Mouse (Mus musculus): ENCODE measurements at regions not wholly inside any gene's neighbourhood (a gene's known extent, or its start where the extent isn't known, plus 50 kb on each side); places are given as distances from the start of the nearest gene placed in this dataset.
"Not testable (repeated sequence)": the region's sequence is repeated elsewhere in the genome, so short reads cannot be mapped to it uniquely, and the experiment has no call there.

DNA sequence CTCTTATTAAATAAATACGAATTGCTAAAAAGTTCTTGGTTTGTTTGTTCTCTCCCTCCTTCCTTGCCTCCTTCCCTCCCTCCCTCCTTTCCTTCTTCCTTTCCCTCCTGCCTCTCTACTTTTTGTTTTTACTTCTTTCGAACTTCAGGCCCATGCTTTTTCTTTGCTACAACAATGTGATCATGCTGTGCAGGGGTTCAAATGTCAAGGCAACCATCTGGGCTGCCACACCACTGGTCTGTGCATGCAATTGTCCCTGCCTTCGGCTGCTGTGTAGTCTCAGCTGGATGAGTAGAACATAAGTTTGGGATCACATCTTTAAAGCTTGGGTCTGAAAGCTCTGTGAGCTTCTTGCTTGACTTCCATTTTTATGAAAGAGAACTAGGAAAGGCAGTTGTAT lies 189.1 kb upstream of the P2ry1 start:
- H3K36me3 ChIP-seq: no peaks in the 10 kb centered on the region
- no peak overlapping the region for H3K4me2 ChIP-seq
- ATAC-seq (ENCODE audit: low read depth): no peak
- no peaks in the 10 kb centered on the region for H3K4me1 ChIP-seq (replicated peaks)
- H3K9me3 ChIP-seq: no peaks in the 10 kb centered on the region
- H3K4me3 ChIP-seq: no peak overlapping the region
- no peak overlapping the region for H3K27ac ChIP-seq (replicated peaks)
- H3K27me3 ChIP-seq: no peaks in the 10 kb centered on the region
- H3K9ac ChIP-seq: no peak overlapping the region
- WGBS: 52% methylated on average over 3 of the region's 3 CpGs

GRCm38 (mm10) chr3:60819684-60820281 lies 182.8 kb upstream of the P2ry1 start:
- H3K4me1 ChIP-seq (replicated peaks): no peaks in the 10 kb centered on the region
- no peak overlapping the region for H3K9ac ChIP-seq
- H3K9me3 ChIP-seq: no peaks in the 10 kb centered on the region
- no peak overlapping the region for H3K27ac ChIP-seq (replicated peaks)
- no peak overlapping the region for H3K4me2 ChIP-seq
- H3K27me3 ChIP-seq: no peaks in the 10 kb centered on the region
- ATAC-seq (ENCODE audit: low read depth): no peak
- no peaks in the 10 kb centered on the region for H3K36me3 ChIP-seq
- WGBS: 80% methylated on average over 4 of the region's 4 CpGs
- H3K4me3 ChIP-seq: no peak overlapping the region

DNA sequence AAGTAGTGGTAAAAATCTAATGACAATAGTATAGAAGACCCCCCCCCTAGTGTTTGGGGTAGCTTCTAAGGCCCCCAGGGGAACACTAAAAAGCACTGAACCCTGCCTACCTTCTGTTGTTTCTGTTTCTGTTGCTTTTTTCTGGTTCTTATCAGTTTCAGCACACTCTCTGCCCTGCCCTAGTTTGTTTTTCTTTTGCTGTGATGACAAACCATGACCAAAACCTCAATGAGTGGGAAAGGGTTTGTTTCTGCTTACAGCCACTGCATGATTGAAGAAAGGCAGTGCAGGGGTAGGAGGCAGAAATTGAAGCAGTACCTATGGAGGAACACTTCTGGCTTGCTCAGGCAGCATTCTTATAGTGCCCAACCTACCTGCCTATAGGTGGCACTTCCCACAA lies 181.1 kb upstream of the P2ry1 start:
- no peaks in the 10 kb centered on the region for H3K36me3 ChIP-seq
- H3K4me1 ChIP-seq (replicated peaks): no peaks in the 10 kb centered on the region
- H3K4me3 ChIP-seq: no peak overlapping the region
- H3K27ac ChIP-seq (replicated peaks): no peak overlapping the region
- no peaks in the 10 kb centered on the region for H3K27me3 ChIP-seq
- H3K9me3 ChIP-seq: no peaks in the 10 kb centered on the region
- no peak overlapping the region for H3K4me2 ChIP-seq
- H3K9ac ChIP-seq: no peak overlapping the region
- ATAC-seq (ENCODE audit: low read depth): no peak

DNA sequence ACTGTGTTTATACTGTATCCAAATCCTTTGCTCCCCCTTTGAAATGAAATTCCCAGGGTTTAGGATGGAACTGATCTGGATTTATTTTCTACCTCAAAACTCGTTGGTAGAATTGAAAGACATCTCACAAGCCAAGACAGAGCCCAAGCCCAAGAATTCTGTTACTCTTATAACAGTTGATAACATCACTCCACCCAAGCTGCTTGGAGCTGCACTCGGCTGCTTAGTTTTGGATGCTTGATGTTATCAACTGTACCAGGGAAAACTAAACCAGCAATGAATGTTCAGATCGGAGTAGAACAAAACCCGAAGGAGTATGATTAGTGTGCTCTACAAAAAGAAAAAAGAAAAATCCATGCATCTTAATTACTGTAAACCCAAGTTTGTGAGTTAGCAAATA lies 175.8 kb upstream of the P2ry1 start:
- Histone ChIP-seq H3K9me3 (no peaks in the 10 kb centered on the region), H3K9ac (no peak overlapping the region), H3K27ac (replicated peaks) (no peak overlapping the region), H3K4me2 (no peak overlapping the region), H3K27me3 (no peaks in the 10 kb centered on the region), H3K4me3 (no peak overlapping the region), H3K36me3 (no peaks in the 10 kb centered on the region), H3K4me1 (replicated peaks) (no peaks in the 10 kb centered on the region)
- 86% methylated on average over 4 of the region's 4 CpGs for WGBS
- no peak for ATAC-seq (ENCODE audit: low read depth)

GRCm38 (mm10) chr3:60832385-60832784 lies 170.2 kb upstream of the P2ry1 start:
- no peak for ATAC-seq (ENCODE audit: low read depth)
- WGBS: 90% methylated on average over 4 of the region's 4 CpGs

DNA sequence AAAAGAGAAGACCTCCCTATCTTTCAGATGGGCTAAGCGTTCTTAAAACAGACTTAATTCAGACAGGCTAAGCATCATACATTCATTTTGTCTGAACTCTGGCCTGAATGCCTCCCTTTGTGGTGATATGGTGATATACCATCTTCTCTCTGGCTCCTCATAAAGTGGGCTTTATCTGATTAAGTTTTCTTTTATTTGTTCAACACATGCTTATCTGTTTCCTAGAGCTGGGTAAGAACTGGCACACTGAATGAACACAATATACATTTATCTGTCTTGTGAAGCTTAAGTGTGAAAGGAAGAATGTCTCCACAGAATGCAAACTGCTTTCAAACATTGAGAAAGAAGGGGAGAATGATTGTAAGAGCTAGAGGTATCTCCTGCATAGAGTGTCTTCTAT lies 160.7 kb upstream of the P2ry1 start:
- H3K4me1 ChIP-seq (replicated peaks): no peaks in the 10 kb centered on the region

More at GRCm38 (mm10) chr3:60832385-60832784, 170.2 kb upstream of the P2ry1 start:
- H3K4me2 ChIP-seq: no peak overlapping the region
- no peaks in the 10 kb centered on the region for H3K4me1 ChIP-seq (replicated peaks)
- no peaks in the 10 kb centered on the region for H3K9me3 ChIP-seq
- H3K36me3 ChIP-seq: no peaks in the 10 kb centered on the region
- H3K27me3 ChIP-seq: no peaks in the 10 kb centered on the region
- no peak overlapping the region for H3K9ac ChIP-seq
- no peak overlapping the region for H3K4me3 ChIP-seq
- H3K27ac ChIP-seq (replicated peaks): no peak overlapping the region

GRCm38 (mm10) chr3:60845293-60845692 lies 157.3 kb upstream of the P2ry1 start:
- H3K9ac ChIP-seq: no peak overlapping the region
- no peak overlapping the region for H3K4me2 ChIP-seq
- H3K27ac ChIP-seq (replicated peaks): no peak overlapping the region
- 81% methylated on average over 2 of the region's 2 CpGs for WGBS
- no peaks in the 10 kb centered on the region for H3K27me3 ChIP-seq
- no peaks in the 10 kb centered on the region for H3K36me3 ChIP-seq
- no peak overlapping the region for H3K4me3 ChIP-seq
- no peaks in the 10 kb centered on the region for H3K9me3 ChIP-seq
- no peak for ATAC-seq (ENCODE audit: low read depth)
- H3K4me1 ChIP-seq (replicated peaks): no peaks in the 10 kb centered on the region

More for the DNA sequence above, 160.7 kb upstream of the P2ry1 start:
- Histone ChIP-seq H3K27ac (replicated peaks) (no peak overlapping the region), H3K9ac (no peak overlapping the region), H3K4me3 (no peak overlapping the region), H3K4me2 (no peak overlapping the region), H3K36me3 (no peaks in the 10 kb centered on the region), H3K9me3 (no peaks in the 10 kb centered on the region), H3K27me3 (no peaks in the 10 kb centered on the region)
- 100% methylated on average over 1 of the region's 1 CpGs for WGBS
- ATAC-seq (ENCODE audit: low read depth): no peak

DNA sequence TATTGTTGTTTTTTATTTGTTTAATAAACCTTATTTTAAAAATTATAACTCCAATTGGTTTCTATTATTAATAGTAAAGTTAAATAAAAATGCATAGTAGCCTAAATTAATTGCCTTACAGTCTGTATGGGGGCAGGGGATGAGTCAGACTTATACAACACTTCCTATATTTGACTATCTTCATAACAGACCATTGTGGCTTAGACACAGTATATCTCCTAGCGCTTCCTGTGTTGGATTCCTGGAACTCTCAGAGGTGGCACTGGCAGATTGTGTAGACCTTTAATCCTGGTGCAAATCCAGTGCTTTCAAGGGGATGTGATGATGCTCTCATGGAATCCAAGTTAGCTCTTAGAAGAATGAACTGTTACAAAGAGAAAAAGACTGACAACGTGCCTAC lies 154.2 kb upstream of the P2ry1 start:
- Histone ChIP-seq H3K4me2 (no peak overlapping the region), H3K4me3 (no peak overlapping the region), H3K27ac (replicated peaks) (no peak overlapping the region), H3K9me3 (no peaks in the 10 kb centered on the region), H3K9ac (no peak overlapping the region), H3K27me3 (no peaks in the 10 kb centered on the region), H3K4me1 (replicated peaks) (no peaks in the 10 kb centered on the region), H3K36me3 (no peaks in the 10 kb centered on the region)
- no peak for ATAC-seq (ENCODE audit: low read depth)
- WGBS: 93% methylated on average over 2 of the region's 2 CpGs

DNA sequence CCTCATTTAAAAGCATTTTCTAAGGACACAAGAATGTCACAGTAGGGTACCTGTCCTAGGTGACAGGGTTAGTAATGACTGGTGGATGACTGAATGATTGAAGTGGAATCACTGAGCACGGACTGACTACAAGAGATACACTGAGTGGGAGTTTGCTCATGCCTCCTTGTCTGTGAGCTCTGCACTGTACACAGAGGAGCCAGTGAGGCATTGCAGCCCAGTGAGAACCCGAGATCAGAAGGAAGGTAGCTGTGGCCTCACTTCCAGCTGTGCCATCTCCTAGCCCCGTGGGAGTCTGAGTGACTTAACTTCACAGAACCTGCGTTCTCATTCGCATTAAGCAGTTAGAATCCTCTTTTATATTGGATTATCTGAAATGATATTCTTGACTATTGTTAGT lies 148.8 kb upstream of the P2ry1 start:
- Histone ChIP-seq H3K36me3 (no peaks in the 10 kb centered on the region), H3K4me1 (replicated peaks) (no peaks in the 10 kb centered on the region), H3K4me2 (no peak overlapping the region), H3K27me3 (no peaks in the 10 kb centered on the region), H3K27ac (replicated peaks) (no peak overlapping the region), H3K9ac (no peak overlapping the region), H3K4me3 (no peak overlapping the region), H3K9me3 (no peaks in the 10 kb centered on the region)
- ATAC-seq (ENCODE audit: low read depth): no peak
- 62% methylated on average over 5 of the region's 5 CpGs for WGBS

- WGBS: 40% methylated on average over 2 of the region's 2 CpGs
- Histone ChIP-seq H3K36me3 (no peaks in the 10 kb centered on the region), H3K4me3 (no peak overlapping the region), H3K27me3 (no peaks in the 10 kb centered on the region), H3K9me3 (no peaks in the 10 kb centered on the region), H3K4me1 (replicated peaks) (no peaks in the 10 kb centered on the region), H3K4me2 (no peak overlapping the region), H3K27ac (replicated peaks) (no peak overlapping the region), H3K9ac (no peak overlapping the region)
- ATAC-seq (ENCODE audit: low read depth): no peak
Measured at GRCm38 (mm10) chr3:60855734-60856133, 146.9 kb upstream of the P2ry1 start.

DNA sequence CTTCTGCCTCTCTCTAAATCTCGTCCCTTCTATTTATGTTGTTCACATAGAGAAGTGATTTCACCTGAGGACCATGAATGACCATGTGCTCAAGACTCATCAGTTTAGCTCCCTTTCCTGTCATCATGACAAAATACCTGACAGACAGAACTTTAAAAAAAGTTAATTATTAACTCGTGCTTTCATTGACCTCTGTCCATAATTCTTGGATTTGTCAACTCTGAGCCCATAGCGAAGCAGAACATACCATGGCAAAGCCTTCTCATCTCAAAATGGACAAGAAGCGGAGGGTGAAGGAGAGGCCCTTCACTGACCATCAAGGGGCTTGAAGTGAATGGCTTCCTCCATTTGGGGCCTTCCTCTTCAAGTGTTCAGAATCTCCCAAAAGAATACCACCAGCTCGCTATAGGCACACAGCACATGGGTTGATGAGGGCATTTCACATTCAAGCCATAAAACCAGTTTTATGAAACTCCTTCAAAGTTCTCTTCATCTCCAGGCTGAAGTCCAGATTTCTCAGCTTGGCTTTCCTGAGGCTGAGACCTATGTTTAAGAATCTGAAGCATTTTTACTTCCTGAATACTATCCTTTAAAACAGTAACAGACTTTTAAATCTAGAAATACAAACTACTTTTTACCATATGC lies 144.0 kb upstream of the P2ry1 start:
- ATAC-seq (ENCODE audit: low read depth): no peak
- H3K9ac ChIP-seq: no peak overlapping the region
- H3K4me1 ChIP-seq (replicated peaks): no peaks in the 10 kb centered on the region

GRCm38 (mm10) chr3:60859119-60859515 lies 143.5 kb upstream of the P2ry1 start:
- no peak for ATAC-seq (ENCODE audit: low read depth)
- Histone ChIP-seq H3K4me3 (no peak overlapping the region), H3K9me3 (no peaks in the 10 kb centered on the region), H3K36me3 (no peaks in the 10 kb centered on the region), H3K27me3 (no peaks in the 10 kb centered on the region), H3K9ac (no peak overlapping the region), H3K4me1 (replicated peaks) (no peaks in the 10 kb centered on the region), H3K4me2 (no peak overlapping the region), H3K27ac (replicated peaks) (no peak overlapping the region)
- 84% methylated on average over 3 of the region's 3 CpGs for WGBS

More for the DNA sequence above, 144.0 kb upstream of the P2ry1 start:
- Histone ChIP-seq H3K36me3 (no peaks in the 10 kb centered on the region), H3K4me3 (no peak overlapping the region), H3K27me3 (no peaks in the 10 kb centered on the region), H3K9me3 (no peaks in the 10 kb centered on the region), H3K27ac (replicated peaks) (no peak overlapping the region), H3K4me2 (no peak overlapping the region)
- 84% methylated on average over 5 of the region's 5 CpGs for WGBS

GRCm38 (mm10) chr3:60876858-60877257 lies 125.7 kb upstream of the P2ry1 start:
- not testable (repeated sequence) for H3K27me3 ChIP-seq; H3K9me3 ChIP-seq; H3K27ac ChIP-seq (replicated peaks); ATAC-seq (ENCODE audit: low read depth); H3K4me1 ChIP-seq (replicated peaks); H3K4me2 ChIP-seq; H3K36me3 ChIP-seq; H3K4me3 ChIP-seq; H3K9ac ChIP-seq
- WGBS: 95% methylated on average over 11 of the region's 11 CpGs

All from neural tube, embryonic 13.5 days (tissue).